Mouse (Mus musculus): ENCODE results near the gene Olfr168. TPM values are rescaled to one million over a fixed set of nuclear protein-coding genes. Genes with fewer than 3 reads are reported as not detected.

The Olfr168 gene
- not detected in 2 replicates for polyA plus RNA-seq (2012; rRNA removed)

DNA sequence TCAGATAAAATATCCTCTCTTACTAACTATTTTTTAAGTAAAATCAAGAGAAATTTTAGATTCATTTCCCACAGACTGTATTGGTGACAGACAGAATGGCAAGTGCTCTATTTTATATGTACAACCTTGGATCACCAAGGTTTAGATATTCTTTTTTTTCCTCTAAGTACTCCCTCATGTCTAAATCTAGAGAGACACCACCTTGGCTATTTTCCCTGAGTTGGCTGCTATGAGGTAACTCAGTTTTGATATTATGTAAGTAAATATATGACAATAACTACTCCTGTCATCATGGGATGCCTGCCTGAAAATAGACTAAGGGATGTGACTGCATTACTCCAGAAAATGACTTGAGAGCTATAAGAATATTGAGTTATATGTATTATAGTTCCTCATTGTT, at the start of gene Olfr168:
Gene Olfr168, minus strand, starts transcription at position 101 of the 400 bp plus-strand sequence.

GRCm38 (mm10) chr16:19571709-19572108, 36.4 kb upstream of the Olfr168 start, which contains the start of gene Olfr169:
Gene Olfr169 (minus strand): TSS chr16:19571809.

DNA sequence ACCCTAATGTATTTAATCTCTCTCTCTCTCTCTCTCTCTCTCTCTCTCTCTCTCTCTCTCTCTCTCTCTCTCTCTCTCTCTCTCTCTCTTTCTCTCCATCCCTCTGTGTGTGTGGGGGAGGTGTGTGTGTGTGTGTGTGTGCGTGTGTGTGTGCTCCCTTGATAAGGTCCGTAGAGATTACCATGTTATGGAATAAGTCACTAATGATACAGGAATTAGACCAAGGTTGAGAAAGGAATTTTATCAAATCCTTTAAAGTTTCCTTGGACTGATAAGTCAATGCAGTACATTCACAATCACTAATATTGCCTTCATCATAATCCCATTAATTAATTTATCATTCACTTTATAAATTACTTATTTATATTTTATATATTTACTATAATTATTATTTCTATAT, 13.2 kb downstream of the Olfr168 start, which contains the start of gene Olfr167:
Gene Olfr167, minus strand, starts transcription at position 101 of the 400 bp plus-strand sequence.

DNA sequence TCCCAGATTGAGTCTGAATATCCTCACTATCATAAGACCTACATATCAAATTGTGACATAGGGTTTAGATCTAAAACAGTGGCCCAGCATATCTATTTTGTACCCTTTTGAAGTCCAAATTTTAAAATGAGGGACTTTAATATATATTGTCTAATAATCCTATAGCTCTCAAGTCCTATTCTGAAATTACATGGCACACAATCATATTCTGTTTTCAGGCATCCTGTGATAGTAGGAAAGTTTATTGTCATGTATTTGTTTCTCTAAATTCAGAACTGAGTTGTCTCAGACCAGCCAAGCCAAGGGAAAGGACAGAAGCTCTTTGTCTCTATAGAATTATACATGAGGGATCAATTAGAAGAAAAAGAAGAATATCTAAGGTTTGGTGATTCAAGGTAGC, 52.0 kb downstream of the Olfr168 start, which contains the start of gene Olfr166:
Gene Olfr166, plus strand, starts transcription at position 301 of the 400 bp plus-strand sequence.

Other genes starting within 250 kb of the Olfr168 start
- gene Olfr164, start 221.5 kb downstream of the Olfr168 start, polyA plus RNA-seq (2012; rRNA removed), result not detected in 2 replicates
- not detected in 2 replicates for gene Olfr165, start 112.4 kb downstream of the Olfr168 start, polyA plus RNA-seq (2012; rRNA removed)
- not detected in 2 replicates for gene Olfr166, start 51.9 kb downstream of the Olfr168 start, polyA plus RNA-seq (2012; rRNA removed)
- gene Olfr167, start 13.3 kb downstream of the Olfr168 start, polyA plus RNA-seq (2012; rRNA removed), result not detected in 2 replicates
- not detected in 2 replicates for gene Olfr169, start 36.3 kb upstream of the Olfr168 start, polyA plus RNA-seq (2012; rRNA removed)
- not detected in 2 replicates for gene Olfr170, start 76.3 kb upstream of the Olfr168 start, polyA plus RNA-seq (2012; rRNA removed)
- gene Olfr171, start 94.4 kb upstream of the Olfr168 start, polyA plus RNA-seq (2012; rRNA removed), result not detected in 2 replicates
- gene Lamp3, start 170.8 kb upstream of the Olfr168 start, polyA plus RNA-seq (2012; rRNA removed), result not detected in 2 replicates
- 0.05 TPM in 1 of 2 replicates, not detected in the other for gene B3gnt5, start 224.7 kb upstream of the Olfr168 start, polyA plus RNA-seq (2012; rRNA removed)